Mouse (Mus musculus) left cerebral cortex, postnatal 14 days (tissue): ENCODE data around the gene Alg5. TPM values are rescaled to one million over a fixed set of nuclear protein-coding genes. Genes with fewer than 3 reads are reported as not detected.
A peak's percentile ranks its signal among the peaks of the same experiment; 100 is the strongest.
"Not testable (repeated sequence)": the region's sequence is repeated elsewhere in the genome, so short reads cannot be mapped to it uniquely, and the experiment has no call there.

Source experiments
- DNase-seq, 2 experiments: peaks; one replicate each; pipeline ENCODE4 v3.0.0; 2021 to 2022; ENCODE audit warnings: low spot score in 2 of 2, mixed read lengths in 1 of 2
- intact Hi-C: fragments of 180-260 bp; cut with DNase I; formaldehyde crosslinking; loops from one replicate; pipeline ENCODE4 v1.15.1; 2025
- total RNA-seq, 2 experiments: library from RNA; stranded (reverse); gene quantifications; 2 replicates each; pipeline ENCODE4 v1.2.3; 2021

The Alg5 gene
- total RNA-seq, 2 experiments from 2014 or later = 20.2 to 21.0 TPM

GRCm38 (mm10) chr3:54734411-54735246, 710 bp upstream of the Alg5 start:
- peak; percentile 90 to 93 for DNase-seq
- intact Hi-C loops = loop anchor here (5.0 to 10.0 kb wide), 2 partner anchors 63 to 350 kb away; no protein-coding TSS in a partner anchor

DNA sequence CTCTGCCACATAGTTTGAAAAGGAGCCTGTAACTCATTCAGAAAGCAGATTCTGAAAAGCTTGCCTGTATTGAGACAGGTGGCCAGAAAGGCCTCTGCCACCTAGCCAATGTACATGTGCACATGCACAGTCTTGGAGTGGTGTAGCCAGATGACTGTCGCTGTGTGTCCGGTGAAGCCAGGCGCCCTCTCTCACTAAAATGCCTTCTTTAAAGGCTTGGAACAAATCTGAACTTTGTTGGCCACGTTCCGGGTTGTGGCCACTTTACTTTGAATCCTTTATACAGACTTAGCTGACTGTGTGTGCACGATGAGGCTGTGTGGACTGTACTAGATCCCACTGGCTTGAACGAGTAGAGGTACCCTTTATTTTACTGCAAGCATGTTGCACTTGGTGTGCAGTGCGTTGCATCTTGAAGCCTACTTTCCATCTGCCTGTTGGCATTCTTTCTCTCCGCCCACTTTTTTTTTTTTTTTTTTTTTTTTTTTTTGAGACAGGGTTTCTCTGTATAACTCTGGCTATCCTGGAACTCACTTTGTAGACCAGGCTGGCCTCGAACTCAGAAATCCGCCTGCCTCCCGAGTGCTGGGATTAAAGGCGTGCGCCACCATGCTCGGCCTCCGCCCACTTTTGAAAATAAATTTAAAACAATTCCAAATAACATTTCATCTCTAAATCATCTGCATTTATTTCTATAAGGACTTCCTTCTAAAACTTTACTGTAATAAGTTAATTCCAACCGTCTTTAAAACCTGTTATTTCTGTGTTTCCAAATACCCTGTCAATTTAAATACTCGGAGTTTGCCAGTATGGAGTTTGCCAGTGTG, 975 bp downstream of the Alg5 start:
- peak; percentile 10 to 26 for DNase-seq
- intact Hi-C loops = loop anchor here (5.0 to 10.0 kb wide), 2 partner anchors 61 to 348 kb away; no protein-coding TSS in a partner anchor

DNA sequence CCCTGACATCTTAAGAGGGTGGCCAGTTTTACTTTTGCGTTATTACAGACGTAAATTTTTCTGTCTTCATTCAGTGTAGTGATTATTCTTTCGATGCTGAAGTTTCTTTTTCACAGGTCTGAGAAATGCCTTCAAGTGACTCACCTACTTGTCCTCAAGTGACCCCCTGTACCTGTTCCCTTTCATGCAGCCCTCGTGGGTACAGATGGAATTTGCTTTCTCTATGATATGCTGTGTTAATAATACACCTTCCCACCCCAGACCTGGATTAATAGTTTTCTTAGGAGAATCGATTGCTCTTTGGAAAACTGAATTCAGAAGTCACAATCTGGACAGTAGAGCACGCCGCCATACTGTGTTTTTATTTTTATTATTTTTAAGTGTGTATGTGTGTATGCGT, 2.0 kb downstream of the Alg5 start:
- DNase-seq = no peak
- intact Hi-C loops = loop anchor here (5.0 to 10.0 kb wide), 2 partner anchors 60 to 347 kb away; no protein-coding TSS in a partner anchor

GRCm38 (mm10) chr3:54741965-54742364, 6.6 kb downstream of the Alg5 start:
- intact Hi-C loops = no loop called here

DNA sequence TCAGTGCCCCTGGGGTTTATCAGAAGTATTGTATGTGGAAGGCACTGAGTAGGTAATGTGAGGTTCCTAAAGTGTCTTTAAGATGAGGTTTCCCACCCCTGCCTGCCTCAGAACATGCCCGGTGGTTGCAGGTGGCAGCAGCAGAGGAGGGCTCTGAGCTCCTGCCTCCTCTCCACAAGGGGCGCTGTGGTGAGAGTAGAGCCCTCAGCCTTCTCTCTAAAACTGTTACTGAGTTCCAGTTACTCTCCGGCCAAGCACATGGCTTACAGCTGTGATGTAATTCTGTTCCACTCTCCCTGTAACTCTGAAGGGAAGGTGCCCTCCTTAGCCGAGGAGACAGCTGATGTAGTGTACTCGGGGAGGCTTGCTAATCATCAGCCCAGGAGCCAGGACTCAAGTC, 10.5 kb downstream of the Alg5 start:
- peak; percentile 17 to 43 for DNase-seq
- intact Hi-C loops = no loop called here

More at GRCm38 (mm10) chr3:54741965-54742364, 6.6 kb downstream of the Alg5 start:
- no peak for DNase-seq

DNA sequence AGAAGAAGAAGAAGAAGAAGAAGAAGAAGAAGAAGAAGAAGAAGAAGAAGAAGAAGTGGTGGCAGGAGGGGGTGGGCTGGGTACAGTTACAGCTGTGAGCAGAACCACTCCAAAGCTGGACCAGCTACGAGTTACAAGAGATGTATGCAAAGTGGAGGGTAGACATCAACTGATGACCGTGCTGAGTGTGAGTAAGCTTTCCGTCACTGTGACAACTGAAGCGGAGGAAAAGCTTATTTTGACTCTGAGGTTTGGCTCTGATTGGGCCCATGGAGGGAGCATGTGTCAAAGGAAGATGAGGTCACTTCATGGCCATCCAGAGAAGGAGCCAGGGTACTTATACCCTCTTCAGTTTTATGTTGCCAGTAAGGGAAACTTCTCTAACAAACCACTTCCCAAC, 18.1 kb downstream of the Alg5 start:
- no peak for DNase-seq
- intact Hi-C loops = no loop called here

DNA sequence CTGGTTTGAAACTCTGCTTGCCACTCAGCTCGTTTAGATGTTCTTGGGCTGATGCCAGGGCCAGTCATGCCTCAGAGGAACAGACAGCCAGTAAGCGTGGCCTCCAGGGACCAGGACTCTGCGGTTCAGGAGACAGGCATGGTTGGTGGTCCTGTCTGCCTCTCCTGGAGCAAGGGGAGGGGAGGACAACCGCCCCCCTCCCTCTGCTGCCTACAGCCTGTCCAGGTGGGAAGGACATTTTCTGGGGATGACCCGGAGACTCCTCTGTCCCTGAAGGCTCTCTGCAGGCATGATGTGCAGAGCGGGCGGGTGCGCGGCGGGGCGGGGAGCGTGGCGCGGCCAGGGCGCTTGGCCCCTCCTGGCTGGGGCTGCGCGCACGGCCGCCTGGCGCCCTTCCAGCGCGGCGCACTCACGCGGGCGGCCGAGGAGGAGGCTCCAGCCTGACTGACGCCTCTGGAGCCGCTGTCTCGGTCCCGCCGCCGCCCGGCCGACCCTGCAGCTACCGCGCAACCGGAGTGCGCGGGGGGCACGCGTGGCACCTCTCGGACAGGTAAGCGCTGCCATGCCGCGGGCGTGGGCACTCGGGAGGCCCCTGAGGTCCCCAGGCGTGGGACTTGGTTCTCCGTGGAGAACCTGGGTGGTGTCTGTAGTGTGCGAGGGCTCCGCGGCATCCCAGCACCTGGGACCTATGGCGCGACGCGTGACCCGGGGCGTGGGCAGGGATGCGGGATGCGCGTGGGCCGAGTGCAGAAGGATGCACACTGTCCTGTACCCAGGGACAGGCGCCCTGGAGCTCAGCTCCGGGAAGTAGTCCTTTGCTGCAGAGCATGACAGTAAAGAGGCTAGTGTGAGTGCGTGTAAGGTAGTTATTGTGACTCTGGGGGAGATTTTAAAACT, 20.1 kb downstream of the Alg5 start, which contains the start of gene Smad9:
TSS of gene Smad9 (plus strand) at position 438 of the 897 bp plus-strand sequence.
- intact Hi-C loops = no loop called here
- peak; percentile 64 to 69 for DNase-seq

DNA sequence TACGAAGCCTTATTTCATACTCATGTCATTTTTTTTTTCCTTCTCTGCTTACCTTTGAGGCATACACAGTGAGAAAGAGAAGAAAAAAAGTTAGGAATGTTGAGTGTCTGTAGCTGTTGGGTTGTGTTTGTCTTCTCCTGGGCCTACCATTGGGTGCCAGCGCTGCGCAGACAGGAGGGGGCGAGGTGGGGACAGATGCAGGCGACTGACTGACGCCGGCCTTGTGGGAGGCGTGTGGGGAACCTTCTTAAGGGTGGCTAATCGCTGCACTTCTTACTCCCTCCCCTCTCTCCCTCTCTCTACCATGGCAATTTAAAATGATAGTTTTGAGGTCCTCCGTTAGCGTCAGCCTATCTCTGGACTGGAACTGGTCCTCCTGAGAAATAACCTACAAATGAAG, 20.7 kb downstream of the Alg5 start:
- DNase-seq = peak; percentile 38 to 48
- intact Hi-C loops = no loop called here

GRCm38 (mm10) chr3:54757446-54757845, 22.1 kb downstream of the Alg5 start:
- intact Hi-C loops = no loop called here
- DNase-seq = no peak

GRCm38 (mm10) chr3:54759211-54759610, 23.9 kb downstream of the Alg5 start:
- intact Hi-C loops = no loop called here
- no peak for DNase-seq

DNA sequence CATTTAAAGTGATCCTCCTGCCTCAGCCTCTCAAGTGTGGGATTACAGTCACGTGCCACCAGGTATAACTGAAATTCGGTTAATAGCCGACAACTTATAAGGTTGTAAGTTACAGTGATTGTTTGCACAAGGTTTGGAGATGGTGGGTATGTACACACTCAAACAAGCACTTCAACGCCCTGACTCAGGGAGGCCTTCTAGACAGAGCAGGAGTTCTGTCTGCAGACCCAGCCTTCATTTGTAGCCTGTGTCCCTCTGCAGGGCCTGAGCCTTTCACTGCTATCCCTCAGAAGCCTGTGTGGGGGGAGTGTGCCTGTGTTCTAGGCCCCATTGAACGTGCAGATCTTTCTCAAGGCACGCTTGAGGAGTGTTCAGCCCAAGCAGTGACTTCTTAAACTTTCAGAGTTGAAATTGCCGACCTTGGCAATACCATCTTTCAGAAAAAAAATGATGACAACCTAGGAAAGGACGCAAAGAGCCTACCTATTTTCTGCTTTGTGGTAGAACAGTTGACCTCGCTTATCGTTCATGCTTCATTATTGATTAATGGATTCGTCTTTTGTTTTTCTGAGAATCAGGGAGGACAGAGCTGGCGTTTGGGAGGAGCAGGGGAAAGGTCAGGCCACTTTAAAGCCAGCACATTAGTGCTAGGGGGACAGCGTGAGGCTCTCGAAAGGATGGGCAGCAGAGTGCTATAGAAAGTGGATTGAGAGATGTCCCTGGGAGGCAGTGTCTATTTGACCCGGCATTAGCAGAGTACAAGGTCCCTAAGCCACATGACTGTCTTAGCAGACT, 25.2 kb downstream of the Alg5 start:
- no peak for DNase-seq
- intact Hi-C loops = no loop called here

DNA sequence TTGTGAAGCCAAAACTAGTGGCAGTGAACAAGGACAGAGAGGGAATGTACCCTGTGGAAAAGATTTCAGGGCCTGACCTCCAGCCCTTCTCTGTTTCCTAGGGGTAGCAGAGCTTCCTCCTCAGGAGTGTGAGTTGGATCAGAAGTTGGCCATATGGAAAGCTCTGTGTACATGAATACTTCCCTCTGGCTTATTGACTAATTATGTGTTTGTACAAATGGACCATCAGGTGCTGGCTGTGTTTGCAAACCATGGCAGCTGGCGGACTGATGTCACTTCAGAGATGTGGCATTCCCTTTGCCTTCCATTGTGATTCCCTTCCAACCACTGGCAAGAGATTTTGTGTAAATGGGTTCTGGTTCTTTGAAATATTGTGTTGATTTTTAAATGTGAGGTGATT, 25.9 kb downstream of the Alg5 start:
- no peak for DNase-seq
- intact Hi-C loops = no loop called here

- intact Hi-C loops = no loop called here
- peak; percentile 38 to 45 for DNase-seq
Observed at GRCm38 (mm10) chr3:54764418-54764817, 29.1 kb downstream of the Alg5 start.

- intact Hi-C loops, DNase-seq: not testable (repeated sequence)
Observed at GRCm38 (mm10) chr3:54765521-54765920, 30.2 kb downstream of the Alg5 start.

DNA sequence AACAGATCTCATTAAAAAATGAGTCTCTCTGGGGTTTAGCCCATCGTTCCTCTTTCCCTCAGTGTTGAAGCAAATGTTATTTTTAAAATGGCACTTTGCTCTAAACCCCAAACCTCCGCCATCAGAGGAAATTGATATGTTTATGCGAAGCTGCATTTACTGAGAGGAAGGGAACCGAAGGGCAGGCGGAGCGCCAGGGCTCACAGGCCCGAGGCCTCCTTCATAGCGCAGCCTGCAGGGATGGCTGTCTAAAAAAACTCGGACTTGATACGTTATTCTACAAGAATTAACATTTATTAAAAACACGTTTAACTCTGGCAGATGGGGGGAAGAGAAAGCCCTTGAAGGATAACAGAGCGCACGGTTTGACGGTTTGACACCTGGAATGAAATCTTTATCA, 30.7 kb downstream of the Alg5 start:
- intact Hi-C loops = no loop called here

GRCm38 (mm10) chr3:54766811-54767210, 31.5 kb downstream of the Alg5 start:
- intact Hi-C loops = no loop called here
- DNase-seq = no peak

More for the DNA sequence above, 30.7 kb downstream of the Alg5 start:
- no peak for DNase-seq

GRCm38 (mm10) chr3:54768592-54768991, 33.3 kb downstream of the Alg5 start:
- intact Hi-C loops = no loop called here

More at GRCm38 (mm10) chr3:54768592-54768991, 33.3 kb downstream of the Alg5 start:
- DNase-seq = no peak
